Mouse (Mus musculus) embryonic fibroblast, embryonic 13.5 days (primary cell): ENCODE measurements around the gene Elovl5.

Experiments
- CTCF ChIP-seq: IDR thresholded peaks from 2 replicates; pipeline ENCODE4 v1.5.1; 2011; ENCODE audit warnings: mild to moderate bottlenecking, control low read depth, low read length, moderate library complexity, borderline replicate concordance; ENCODE audit not compliant: insufficient read depth
- POLR2A ChIP-seq: IDR thresholded peaks from 2 replicates; pipeline ENCODE4 v1.6.1; 2011; ENCODE audit warnings: low read depth, mild to moderate bottlenecking, control low read depth, low read length, moderate library complexity

- TF ChIP-seq CTCF = no peak
- TF ChIP-seq POLR2A = no peak
Observed at GRCm38 (mm10) chr9:77929296-77929695, 12.1 kb downstream of the Elovl5 start.
